Mouse (Mus musculus) ovary, adult 18-20 months (tissue): ENCODE results near the gene Pclo.
"Not testable (repeated sequence)": the region's sequence is repeated elsewhere in the genome, so short reads cannot be mapped to it uniquely, and the experiment has no call there.

Experiments used
- DNase-seq: peaks from one replicate; pipeline ENCODE4 v3.0.0; 2022; ENCODE audit warnings: low spot score, mixed read lengths

The Pclo gene

DNA sequence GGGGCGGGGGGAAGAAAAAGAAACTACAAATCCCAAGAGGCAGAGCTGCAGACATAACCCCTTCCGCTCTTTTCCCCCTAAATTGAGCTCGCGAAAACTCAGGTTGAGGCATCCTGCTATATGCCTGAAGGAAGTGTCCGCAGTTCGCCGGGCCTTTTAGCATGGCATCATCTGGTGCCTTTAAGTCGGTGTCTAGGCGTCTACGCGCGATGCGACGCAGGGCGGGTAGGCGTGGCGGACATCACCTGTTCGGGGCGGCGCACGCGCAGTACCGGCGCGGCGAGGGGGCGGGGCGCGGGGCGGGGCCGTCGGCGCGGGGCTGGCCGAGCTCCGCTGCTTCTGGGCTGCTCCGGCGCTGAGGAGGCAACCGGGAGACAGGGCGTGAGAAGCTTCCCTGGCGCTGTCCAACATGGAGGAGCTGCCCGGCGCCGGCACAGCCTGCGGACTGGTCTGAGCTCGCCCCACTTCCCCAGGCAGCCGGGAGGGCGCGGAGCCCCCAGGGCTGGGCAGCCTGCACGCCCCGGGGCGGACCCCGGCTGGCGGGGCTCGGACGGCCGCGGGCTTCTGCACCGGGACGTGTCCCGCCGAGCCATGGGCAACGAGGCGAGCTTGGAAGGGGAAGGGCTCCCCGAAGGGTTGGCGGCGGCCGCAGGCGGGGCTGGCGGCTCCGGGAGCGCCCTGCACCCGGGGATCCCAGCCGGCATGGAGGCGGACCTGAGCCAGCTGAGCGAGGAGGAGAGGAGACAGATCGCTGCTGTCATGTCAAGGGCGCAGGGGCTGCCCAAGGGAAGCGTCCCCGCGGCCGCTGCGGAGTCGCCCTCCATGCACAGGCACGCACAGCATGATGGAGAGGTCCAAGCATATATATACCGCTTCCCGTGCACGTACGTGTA is at the start of gene Pclo:
Gene Pclo (plus strand): TSS at position 288 of the 893 bp plus-strand sequence.
- DNase-seq, result peak; percentile 83

DNA sequence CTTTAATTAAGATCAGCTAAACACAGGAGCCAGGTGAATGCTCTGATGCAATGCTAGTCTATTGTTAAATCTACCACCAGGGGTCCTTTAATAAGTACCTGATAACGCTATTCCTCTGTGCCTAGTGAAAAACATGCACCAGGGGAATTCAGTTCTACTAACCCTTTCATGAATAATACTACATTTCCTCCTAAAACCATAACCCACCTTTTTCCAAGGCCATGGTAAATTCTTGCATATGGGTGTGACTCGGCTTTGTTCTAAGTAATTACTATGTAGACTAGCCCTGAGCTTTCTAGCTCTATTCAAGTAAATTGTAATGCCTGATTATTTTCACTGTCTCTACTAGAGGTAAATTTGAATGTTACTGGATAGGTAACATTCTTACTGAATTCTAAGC is 20.3 kb upstream of the Pclo start:
- DNase-seq, result not testable (repeated sequence)

DNA sequence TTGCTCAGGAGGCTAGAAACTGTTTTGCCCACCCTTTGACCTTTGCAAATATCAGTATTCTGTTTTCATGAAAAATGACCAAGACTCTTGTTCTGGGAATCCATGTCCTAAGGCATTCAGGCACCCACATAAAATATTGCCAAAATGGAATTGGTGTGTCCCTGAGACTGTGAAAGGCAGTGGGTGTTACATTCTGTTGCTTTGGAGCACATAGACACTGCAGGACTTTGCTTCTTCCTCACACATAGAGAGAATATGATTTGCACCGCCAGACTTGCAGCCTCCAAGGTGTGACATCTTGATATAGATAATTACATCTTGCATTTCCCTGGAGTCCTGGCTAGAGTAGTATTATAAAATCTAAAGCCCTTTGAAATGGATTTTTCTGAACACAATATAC is 6.2 kb upstream of the Pclo start:
- DNase-seq, result no peak

GRCm38 (mm10) chr5:14509621-14510020 is 5.1 kb upstream of the Pclo start:
- no peak for DNase-seq

- DNase-seq, result no peak
Measured at GRCm38 (mm10) chr5:14518131-14518832, 3.6 kb downstream of the Pclo start.

DNA sequence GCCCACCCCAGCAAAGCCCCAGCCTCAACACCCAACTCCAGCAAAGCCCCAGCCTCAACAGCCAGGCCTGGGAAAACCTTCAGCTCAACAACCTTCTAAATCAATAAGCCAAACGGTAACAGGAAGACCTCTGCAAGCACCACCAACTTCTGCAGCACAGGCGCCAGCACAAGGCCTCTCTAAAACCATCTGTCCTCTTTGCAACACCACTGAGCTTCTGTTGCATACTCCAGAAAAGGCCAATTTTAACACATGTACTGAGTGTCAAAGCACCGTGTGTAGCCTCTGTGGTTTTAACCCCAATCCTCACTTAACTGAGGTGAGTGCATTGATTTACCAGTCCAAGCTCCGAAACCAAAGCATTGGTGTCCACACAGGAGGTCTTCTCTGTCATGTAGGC is 7.3 kb downstream of the Pclo start:
- no peak for DNase-seq

GRCm38 (mm10) chr5:14526038-14526437 is 11.3 kb downstream of the Pclo start:
- no peak for DNase-seq

- DNase-seq, result no peak
Measured at GRCm38 (mm10) chr5:14527796-14528195, 13.1 kb downstream of the Pclo start.

GRCm38 (mm10) chr5:14531906-14532305 is 17.2 kb downstream of the Pclo start:
- no peak for DNase-seq

GRCm38 (mm10) chr5:14539346-14539745 is 24.6 kb downstream of the Pclo start:
- no peak for DNase-seq

- no peak for DNase-seq
Measured at GRCm38 (mm10) chr5:14539961-14540627, 25.4 kb downstream of the Pclo start.

DNA sequence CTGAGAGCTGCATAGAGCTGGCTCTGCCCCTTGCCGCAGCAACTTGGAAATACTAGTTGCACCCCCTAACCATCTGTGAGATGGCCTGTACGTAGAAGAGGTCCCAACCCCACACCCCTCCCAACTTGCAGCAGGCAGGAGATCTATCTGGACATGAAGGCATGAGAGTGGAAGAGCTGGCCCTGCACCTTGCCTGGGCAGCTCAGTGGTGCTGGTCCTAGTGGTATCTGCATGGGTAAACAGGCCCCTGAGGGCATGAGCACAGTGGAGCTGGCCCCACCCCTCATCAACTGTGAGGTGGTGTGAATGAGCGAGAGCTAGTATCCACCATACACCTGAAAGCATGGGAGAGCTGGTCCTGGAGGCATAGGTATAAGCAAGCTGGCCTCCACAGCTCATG is 60.9 kb downstream of the Pclo start:
- no peak for DNase-seq

DNA sequence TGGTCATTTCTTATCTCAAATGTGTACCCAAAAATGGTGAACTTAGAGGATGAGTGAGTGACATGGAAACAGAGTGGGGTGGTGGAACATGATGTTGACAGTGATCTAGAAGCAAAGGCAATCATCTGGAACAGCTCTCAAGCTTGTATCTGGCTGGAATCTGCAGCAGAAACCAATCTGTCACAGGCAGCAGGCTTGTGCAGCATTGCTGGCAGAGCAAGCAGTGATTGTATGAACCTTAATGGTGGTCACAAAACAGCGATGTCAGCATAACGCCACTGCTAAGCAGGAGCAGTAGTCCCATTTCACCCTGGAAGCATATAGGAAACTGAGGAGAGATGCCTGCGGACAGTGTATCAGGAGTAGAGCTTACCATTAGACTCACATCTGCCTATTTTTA is 76.8 kb downstream of the Pclo start:
- DNase-seq, result no peak

DNA sequence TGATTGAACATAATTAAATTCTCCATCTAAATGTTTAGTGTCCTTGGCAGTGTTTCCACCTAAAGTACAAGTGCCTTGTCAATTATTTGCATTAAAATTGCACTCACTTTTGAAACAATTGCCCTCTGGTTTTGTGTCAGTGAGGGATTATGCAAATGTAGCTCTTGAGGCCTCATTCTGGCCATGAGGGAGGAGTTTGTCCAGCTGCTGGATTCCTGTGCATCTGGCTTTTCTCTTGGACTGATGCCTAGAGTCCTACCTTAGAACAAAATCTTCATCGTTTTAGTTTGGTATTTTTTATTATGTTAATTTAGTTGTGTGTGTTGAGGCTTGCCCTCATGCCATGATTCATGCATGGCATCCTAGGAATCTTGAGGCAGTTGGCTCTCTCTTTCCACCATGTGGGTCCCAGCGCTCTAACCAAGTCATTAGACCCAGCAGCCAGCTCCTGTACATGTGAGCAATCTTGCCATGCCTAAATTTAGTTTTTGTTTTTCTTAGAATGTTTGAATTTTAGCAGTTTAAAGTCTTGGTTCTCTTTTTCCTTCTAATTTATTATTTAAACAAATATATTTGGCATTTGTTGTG is 80.8 kb downstream of the Pclo start:
- no peak for DNase-seq

- no peak for DNase-seq
Measured at GRCm38 (mm10) chr5:14608318-14608717, 93.6 kb downstream of the Pclo start.

- DNase-seq, result no peak
Measured at GRCm38 (mm10) chr5:14621146-14621545, 106.4 kb downstream of the Pclo start.

DNA sequence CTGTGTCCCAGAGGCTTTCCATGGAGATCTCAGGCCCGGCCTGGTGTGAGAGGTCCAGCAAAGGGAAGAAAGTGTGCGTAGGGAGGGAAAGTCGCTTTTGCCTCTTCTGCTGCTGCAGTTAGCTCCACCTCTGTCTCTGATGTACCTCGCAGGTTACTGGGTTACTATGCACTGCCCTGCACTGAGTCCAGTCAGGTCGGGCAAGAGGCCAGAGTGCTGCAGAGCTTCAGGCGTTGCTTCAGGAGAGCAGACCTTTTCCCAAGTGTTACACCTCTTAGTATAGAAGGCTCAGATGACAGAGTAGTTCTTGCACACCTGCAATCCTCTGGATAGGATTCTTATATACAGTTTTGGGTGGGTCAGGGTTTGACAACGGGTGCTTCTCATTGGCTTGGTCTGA is 108.6 kb downstream of the Pclo start:
- no peak for DNase-seq

DNA sequence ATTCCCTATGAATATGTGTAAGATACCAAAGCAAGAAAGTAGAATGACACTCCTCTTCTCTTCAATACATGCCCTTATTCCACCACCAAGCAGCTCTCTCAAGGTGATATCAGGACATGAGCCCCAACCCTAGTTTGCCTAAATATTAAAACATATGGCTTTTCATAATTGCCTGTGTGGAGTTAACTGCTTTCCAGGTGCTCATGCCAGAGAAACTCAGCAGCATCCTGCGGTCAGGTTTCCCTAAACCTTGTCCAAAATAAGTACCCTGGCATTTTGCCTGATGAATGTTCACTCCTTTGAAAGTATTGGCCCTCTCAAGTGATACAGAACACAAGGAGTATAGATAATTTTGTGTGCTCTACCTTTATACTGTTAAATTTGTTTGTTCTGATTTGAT is 126.5 kb downstream of the Pclo start:
- DNase-seq, result no peak

DNA sequence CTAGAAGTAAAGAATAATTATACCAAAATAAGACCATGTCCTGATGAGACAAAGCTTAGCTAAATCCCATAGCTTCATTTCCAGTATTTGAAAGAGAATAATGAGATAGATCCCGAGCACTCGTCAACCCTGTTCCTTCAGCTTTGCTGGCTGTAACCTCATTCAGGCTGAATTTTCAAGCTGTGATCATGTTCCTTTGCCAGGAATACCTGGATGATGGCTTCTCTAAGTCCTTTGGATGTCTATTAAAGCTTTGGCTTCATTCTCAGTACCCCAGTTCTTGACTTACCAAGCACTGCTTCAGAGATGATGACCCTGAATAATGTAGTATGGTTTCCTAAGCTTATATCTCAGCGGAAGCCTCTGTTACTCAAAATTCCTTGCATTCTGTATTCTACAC is 131.1 kb downstream of the Pclo start:
- no peak for DNase-seq

GRCm38 (mm10) chr5:14660637-14661036 is 145.9 kb downstream of the Pclo start:
- DNase-seq, result no peak

- DNase-seq, result no peak
Measured at GRCm38 (mm10) chr5:14662180-14662579, 147.5 kb downstream of the Pclo start.

DNA sequence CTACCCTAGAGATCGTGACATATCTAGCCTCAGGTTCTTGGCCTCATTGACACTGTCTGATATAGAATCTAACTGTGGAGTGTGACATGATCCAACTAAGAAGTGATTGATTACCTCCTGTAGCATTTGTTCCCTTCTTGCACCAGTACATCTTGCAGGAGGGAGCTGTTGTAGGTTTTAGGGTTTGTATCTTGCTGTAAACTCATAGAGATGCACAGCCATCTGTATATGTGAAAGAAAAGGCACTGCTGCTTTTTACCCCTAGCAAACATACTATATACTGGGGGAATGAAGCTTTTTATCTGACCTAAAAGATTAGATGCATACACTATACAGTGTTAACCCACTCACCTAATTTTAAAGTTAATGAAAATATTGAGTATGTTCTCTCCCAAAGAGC is 147.9 kb downstream of the Pclo start:
- DNase-seq, result no peak
